Mouse (Mus musculus): ENCODE measurements at regions not wholly inside any gene's neighbourhood (a gene's known extent, or its start where the extent isn't known, plus 50 kb on each side); places are given as distances from the start of the nearest gene placed in this dataset.
"Not testable (repeated sequence)": the region's sequence is repeated elsewhere in the genome, so short reads cannot be mapped to it uniquely, and the experiment has no call there.

DNA sequence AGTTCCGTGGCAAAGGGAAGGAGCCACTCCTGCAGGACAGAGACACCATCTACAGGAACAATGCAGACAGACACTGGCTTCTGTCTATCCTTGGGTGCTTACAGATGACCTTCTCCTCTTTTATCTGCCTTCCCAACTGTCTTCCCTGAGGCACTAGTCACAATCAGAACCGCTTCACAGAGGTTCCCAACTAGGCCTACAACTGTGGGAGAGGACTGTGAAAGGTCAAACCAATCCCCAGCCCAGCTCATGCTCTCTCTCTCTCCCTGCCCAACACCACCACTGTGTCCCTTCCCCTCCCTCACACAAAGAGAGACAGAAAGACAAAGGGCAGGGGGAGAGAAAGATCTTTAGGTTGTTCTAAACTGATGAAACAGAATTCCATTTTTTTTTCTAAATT, 61.3 kb downstream of the Tmem17 start:
- DNase-seq (ENCODE audit: low read depth, low spot score): no peak

DNA sequence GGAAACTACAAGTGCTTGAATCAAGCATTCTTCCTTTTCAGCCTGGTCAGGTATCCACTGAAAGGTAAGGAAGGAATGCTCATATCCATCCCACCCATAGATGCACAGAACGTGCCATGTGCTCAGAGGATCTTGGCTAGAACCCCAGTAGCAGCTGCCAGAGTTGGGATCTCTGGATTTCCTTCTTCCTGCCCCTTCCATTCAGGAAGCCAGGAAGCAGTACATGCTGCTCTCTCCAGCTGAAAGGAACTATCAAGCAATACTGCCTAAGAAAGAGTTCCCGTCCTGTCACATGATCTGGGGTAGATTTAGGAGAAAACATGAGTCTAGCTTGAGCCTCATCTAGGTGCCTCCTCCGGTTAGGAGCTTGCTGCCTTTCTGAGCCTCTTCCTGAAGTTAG, 61.9 kb downstream of the Tmem17 start:
- DNase-seq (ENCODE audit: low read depth, low spot score): no peak

DNA sequence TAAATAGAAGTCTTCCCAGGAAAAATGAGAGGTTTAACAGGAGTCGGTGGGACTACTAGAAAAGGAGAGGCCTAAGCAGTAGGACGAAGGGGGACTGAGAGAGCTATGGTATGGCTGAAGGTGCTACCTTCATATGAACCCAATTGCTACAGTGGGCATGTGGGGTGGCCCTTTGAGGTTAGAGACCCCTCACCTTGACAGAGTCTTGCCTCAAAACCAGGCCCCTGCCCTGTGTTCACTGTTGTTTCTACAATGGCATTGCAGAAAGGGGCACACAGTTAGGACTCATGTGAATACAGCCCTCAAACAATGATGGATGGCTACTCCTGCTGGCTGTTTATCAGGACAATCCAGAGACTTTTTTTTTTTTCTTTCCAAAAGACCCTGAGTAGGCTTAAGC, 62.6 kb downstream of the Tmem17 start:
- no peak for DNase-seq (ENCODE audit: low read depth, low spot score)

DNA sequence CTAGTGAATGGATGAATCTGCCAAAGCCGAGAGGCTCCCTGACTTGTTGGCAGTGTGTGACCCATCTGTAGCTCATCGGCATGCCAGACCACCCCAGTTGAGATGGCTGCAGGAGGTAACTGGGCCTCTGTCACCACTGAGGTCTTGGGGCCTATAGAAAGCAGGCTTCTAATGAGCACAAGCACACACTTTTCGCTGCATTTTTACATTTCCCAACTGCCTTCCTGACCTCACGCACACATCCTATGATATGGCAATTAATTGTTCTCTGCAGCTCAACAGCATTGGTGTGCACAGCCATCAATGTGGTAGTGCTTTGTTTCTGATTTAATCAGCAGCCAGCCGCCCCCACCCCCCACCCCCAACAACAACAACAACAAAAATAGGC, 72.2 kb downstream of the Tmem17 start:
- DNase-seq (ENCODE audit: low read depth, low spot score): no peak

DNA sequence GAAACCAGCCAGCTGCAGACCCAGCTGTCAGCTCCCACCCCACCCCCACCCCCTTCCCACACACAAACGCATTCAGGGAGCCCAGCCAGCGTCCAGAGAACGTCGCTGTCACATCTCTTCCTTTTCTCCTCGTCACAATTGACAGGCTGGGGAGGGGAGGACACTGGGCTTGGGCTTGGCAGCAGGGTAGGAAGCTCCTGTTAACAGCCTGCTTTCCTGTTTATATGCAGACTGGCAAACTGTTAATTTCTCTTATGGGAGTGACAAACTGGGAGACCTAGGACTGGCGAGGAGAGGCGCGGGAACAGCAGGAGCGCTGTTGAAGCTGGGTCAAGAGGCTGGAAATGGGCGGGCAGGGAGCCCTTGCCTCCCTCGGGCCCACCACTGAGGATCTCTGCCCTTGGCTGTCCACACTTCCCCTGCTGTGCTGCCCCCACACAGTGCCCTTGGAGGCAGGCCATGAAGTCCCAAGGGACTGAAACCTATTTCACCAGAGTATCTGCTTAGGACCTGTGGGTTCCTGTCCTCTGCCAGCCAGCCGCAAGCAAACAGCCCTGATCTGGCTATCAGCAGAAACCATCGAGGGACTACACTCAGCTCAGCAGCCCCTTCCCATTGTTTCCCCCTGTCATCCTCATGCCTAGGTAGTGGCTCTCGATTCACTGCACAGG, 72.7 kb downstream of the Tmem17 start:
- DNase-seq (ENCODE audit: low read depth, low spot score): peak; percentile 85

DNA sequence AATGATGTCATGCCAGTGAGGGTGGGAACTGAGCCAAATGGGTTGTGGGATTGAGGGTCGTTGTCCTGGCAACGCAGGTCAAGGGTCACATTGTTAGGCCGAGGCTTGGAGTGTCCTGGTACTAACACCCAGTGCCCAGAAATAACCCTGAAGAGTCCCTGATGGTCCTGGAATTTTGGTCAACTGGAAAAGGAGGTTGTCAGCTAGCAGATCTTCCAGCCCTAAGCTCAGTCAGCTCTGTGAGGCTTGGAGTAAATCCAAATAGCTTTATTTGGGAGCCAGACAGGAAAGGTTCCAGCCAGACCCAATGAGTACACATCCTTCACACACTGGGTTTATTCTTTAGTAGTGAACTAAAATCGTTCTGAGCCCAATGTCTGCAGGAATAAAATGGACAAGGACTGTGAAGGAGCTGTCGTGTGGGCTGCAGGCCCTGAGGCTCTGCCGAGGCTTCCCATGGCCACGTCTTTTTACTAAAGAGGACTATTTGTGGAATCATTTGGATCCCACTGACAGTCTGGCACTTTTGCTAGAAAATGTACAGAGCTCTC, 75.9 kb downstream of the Tmem17 start:
- DNase-seq (ENCODE audit: low read depth, low spot score): peak; percentile 82

DNA sequence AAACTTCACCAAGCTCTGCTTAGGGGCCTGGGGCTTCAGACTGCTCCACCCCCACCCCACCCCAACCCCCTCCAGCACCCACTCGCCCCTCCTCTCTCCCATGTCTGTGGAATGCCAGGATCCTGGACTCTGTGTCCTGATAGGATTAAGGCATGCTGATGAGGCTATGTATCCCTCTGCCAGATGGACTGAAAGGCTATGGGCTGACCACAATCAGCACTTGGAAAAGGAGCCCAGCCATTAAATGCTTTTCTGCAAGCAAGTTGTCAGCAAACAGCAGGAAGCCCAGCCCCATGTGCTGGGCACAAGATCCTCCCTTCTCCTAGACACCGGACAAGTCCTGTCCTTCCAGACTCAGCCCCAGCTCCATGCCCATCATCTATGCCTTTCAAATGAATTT, 76.7 kb downstream of the Tmem17 start:
- peak; percentile 19 for DNase-seq (ENCODE audit: low read depth, low spot score)

DNA sequence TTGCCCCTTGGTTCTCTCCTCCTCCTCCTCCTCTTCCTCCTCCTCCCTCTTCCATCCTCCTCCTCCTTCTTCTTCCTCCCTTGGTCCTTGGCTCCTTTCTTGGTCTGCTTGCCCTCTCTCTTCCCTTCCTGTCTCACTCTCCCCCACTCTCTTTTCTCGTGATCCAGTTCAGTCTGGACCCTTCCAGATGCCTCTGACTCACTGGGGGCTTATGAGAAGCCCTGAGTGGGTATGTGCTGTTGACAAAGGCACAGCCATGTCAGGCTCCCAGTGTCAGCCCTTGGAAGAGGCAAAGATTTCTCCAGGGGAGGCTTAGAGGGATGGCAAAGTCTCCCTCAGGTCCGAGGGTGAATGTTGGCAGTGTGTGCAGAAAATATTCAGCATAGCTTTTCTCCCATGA, 78.0 kb downstream of the Tmem17 start:
- DNase-seq (ENCODE audit: low read depth, low spot score): no peak

DNA sequence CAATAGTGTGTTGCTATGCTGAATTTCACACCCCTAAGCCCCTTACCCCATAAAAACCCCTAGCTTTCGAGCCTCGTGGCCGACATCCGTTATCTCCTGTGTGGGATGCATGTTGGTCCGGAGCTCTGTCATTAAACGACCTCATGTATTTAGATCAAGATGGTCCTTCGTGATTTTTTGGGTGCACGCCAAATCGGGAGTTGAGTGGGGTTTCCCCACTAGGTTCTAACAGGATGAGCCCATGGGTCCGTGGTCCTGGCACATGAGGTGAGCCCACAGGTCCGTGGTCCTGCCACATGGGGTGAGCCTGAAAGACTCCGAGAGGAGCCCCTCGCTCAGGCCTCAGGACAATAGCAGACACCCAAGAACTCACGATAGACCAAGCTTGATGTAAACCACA, 79.2 kb downstream of the Tmem17 start:
- not testable (repeated sequence) for DNase-seq (ENCODE audit: low read depth, low spot score)

DNA sequence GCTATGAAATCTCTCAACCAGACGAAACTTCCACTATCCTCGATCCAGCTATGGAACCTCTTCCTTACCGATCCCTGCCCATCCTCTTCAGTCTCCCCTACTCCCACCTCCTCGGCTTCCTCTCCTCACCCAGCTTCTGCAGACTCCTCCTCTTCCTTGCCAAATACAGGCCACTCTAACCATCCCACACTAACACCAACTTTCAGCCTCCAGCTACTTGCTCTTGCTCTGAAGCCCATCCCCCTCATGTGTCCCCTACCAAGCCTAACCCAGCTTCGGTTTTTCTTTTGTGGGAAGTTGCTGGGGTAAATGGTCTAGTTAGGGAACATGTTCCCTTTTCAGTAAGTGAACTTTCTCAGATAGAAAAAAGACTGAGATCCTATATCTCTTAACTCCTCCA, 80.8 kb downstream of the Tmem17 start:
- no peak for DNase-seq (ENCODE audit: low read depth, low spot score)

DNA sequence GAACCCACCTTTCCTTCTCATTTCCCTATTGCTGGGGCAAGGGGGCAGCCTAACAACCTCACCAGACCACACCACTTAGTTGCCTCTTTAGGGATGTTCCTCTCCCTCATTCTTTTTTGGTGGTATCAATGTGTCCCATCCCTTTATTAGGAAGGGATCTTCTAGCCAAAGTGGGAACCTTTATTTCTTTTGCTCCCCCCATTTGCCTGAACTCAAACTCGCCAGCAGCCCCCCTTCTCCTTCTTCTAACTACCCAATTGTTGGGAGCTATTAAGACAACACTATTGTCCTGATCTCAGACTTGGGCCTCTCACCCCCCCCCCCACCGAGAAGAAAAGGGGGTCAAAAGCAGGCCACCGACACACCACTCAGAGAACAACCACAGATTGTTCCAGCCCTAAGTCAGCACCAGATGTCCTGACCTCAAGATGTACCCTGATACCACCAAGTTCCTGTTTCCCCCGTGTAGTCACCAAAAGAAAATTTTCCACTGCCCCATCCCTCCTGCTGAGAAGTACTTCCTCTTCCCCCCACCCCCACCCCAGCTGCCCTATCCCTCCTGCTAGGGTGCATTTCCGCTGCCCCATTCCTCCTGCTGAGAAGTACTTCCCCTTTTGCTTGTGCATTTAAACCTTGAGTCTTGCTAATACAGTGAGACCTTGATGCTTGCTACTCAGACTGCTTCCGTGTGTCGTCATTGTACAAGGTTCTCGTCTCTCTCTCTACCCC, 84.4 kb downstream of the Tmem17 start:
- DNase-seq (ENCODE audit: low read depth, low spot score): no peak

DNA sequence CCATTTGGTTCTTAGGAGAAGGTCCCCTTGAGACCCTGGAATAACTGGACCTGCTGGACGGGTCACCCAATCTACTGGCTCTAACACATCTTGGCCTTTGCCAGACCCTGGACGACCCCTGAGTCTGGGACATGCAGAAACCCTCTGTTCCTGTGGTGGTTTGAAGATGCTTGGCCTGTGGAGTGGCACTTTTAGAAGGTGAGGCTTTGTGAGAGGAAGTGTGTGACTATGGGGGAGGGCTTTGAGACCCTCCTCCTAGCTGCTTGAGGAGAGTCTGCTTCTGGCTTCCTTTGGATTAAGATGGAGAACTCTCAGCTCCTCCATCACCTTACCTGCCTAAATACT, 84.9 kb downstream of the Tmem17 start:
- DNase-seq (ENCODE audit: low read depth, low spot score): no peak

DNA sequence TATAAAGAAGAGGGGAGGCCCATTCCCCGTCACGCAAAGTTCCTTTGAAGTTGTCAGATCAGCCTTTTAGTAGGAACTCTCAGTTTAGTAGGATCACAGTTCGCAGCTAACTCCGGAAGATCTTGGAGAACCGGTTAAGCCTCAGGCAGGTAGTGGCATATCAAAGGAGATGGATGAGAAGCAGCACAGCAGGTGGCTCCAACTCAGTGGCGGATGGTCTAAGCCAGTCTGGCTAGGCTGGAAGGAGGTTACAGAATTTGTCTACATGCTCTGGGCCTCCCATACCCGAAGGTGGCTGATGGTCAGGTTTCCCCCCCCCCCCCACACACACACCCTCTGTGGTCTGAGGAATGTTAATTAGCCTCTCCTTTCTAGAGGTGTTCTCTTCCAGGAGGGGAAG, 88.5 kb downstream of the Tmem17 start:
- DNase-seq (ENCODE audit: low read depth, low spot score): no peak

DNA sequence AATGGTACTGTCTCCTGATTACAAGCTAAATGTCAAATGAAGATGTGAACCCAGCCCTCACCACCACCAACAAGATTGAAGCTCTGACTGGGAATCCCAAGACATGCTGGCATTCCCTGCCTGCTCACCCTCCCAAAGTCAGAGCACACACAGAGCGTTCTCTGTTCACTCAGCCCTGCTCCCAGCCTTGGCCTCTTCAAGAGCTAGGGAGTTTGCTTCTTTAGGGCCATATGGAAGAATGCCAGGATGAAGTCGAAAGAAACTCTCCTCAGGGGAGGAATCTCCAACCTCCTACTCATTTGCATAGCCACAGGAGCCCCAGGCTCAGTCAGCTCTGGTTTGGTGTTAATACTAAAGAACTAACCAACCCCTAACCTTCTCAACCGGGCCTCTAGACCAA, 90.1 kb downstream of the Tmem17 start:
- DNase-seq (ENCODE audit: low read depth, low spot score): peak; percentile 17

DNA sequence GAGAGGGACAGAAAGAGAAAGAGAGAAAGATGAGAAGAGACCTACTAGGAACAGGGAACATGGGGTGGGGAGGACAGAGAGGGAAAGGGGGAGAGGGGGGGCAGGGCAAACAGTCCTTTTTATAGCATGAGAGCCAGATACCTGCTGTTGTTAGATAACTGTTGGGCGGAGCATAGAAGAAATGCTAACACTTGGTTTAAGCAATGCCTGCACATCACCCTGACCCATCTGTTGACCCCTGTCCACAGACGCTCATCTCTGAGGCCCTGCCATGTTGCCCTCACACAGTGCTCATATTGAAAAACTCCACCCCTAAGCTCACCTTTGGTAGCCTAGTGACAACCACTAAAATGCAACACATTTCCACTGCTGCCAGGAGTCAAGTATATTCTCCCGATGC, 90.7 kb downstream of the Tmem17 start:
- DNase-seq (ENCODE audit: low read depth, low spot score): no peak

DNA sequence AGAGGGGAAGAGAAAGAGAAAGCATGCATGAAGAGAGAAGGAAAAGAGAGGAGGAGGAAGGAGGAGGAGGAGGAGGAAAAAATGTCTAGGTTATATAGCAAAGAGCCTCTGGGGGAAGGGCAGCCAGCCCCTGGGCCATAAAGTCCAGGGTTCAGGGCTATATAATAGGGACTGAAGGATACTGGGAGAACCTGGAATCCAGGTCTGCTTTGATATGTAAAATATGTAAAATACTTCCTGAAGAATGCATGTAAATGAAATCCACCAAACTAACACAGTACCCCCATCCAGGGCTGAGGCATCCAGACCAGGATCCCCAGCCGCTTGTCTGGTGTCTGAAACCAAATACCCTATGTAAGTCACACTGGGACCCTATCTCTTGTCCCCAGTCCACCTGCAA, 91.5 kb downstream of the Tmem17 start:
- DNase-seq (ENCODE audit: low read depth, low spot score): no peak

DNA sequence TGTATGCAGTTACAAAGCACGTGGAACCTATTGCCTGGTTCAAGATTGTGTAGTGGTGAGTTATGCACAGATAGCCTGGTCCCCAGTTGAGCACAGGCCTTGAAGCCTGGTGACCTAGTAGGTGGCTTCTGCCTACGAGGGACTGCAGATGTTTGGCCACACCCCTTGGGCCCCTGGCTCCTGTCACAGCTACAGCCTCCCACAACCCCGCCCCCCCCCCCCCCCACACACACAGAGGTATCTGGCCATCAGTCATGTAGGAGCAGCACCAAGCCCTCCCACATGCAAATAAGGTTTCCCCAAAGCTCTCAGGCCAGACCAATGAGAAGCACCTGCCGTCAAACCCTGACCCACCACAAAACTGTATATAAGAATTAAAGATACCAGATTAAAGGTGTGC, 94.5 kb downstream of the Tmem17 start:
- no peak for DNase-seq (ENCODE audit: low read depth, low spot score)

DNA sequence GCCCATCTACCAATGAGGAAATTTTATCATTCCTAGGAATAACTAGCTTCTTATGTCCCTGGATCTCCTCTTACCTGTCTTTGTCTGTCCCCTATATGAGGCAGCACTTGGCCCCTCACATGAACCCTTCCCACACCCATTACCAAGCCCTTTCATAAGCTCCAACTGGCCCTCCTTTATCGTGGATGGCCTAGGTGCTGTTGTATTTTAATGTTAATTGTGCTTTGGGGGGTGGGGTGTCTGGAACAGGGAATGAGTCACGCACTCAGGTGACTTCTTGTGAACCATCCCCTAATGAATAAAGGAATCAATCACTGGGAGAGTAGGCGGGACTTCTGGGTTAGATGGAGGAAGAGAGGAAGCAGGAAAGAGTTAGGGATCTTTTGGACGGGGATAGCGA, 95.8 kb downstream of the Tmem17 start:
- DNase-seq (ENCODE audit: low read depth, low spot score): no peak

DNA sequence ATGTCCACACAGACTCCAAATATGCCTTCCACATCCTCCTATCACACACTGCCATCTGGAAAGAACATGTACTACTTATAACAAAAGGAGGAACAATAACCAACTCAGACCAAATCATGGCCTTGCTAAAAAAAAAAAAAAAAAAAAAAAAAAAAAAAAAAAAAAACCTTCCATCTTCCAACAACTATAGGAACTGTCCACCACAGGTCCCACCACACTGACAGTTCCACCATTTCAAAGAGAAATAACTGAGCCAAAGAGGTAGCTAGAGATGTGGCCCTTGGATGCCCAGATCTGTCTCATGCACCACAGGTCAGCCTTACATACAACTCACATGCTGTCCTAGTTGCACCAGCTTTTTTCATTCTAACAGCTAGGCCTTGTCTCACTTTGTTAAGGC, 97.1 kb downstream of the Tmem17 start:
- DNase-seq (ENCODE audit: low read depth, low spot score): no peak

DNA sequence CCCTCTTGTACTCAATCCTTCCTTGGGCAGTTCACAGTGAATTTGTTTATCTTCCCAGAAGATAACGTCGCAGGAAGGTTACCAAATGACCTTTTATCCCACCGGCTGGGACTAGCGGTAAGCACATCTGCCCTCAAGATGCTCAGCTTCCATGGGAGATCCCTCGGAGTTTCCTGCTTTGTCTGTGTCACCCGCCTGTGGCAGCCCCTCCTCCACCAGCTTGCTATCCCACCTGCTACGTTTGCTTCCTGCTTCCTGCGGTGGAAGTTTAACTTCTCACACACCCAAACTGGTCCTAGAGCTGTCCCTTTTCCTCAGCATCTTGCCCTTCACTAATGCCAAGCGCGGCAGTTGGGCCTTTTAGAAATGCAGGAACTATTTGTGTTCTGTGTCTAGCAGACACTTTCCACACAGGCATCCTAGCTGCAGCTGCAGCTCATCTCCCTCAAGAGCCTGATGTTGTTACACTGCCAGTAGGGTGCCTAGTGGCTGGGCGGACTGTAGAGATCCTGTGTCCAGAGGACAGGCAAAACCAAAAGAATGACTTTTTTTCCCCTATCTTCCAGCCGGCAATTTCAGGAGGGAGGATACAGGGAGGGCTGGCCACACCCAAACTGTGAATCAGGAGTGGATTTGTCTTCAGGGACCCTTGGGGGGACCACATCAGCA, 98.7 kb downstream of the Tmem17 start:
- DNase-seq (ENCODE audit: low read depth, low spot score): peak; percentile 38

DNA sequence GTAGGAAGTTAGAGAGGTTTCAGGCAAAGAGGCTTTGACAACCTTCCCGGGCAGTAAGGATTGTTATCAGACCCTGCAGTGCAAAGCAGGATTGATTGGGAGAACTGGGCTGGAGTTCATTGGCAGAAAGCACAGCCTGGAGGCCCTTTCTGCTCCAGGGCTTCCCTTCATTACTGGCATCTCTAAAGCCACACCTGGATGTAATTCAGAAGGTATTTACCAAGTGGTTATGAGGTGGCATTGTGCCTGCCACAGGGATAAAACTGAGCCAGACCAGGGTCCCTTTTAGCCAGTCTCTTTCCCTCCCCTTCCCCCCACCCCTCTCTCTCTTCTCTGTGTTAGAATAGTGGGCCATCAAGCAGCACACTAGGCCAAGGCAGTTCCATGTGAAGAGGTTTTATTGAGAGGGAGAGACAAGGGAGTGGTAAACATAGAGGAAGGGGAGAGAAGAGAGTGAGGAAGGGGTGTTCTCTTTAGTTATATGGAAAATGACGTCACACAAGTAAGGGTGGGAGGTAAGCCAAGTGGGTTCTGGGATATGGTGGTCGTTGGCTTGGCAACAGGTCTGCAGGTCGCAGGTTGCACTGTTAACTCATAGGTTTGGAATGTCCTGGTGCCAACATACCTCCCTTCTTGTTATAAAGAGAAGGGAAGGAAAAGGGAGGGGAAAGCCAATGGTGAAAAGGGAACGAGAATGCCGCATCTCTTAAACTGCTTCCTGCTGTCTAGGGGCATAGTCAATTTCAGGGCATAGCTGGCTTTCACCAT, 99.4 kb downstream of the Tmem17 start:
- DNase-seq (ENCODE audit: low read depth, low spot score): no peak

DNA sequence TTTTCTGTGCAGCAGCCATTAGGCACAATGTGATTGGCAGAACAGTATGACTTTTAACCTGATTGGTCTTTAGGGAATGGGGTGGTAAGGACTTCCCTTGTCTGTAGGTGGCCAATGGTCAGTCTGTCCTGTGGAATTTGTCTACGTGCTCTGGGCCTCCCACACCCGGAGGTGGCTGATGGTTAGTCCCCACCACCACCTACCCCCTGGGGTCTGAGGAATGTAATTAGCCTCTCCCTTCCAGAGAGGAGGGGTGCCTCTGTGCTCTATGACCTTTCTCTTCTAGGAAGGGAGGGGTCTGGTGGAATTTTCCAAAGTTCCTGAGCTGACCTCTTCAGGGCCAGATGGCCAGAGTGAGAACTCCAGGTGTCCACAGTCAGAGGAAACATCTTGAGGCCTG, 101.6 kb downstream of the Tmem17 start:
- no peak for DNase-seq (ENCODE audit: low read depth, low spot score)
